Mouse (Mus musculus) limb, embryonic 15.5 days (tissue): ENCODE data around the gene Zfp266. TPM values are rescaled to one million over a fixed set of nuclear protein-coding genes. Genes with fewer than 3 reads are reported as not detected.
A peak's percentile ranks its signal among the peaks of the same experiment; 100 is the strongest.

Experiments
- ATAC-seq: fragments of 200-750 bp; cut with Nextera tagmentation; 2 replicates; pipeline ENCODE4 v1.8.0; 2017; ENCODE audit warnings: low read depth, moderate TSS enrichment; ENCODE audit not compliant: insufficient number of reproducible peaks, low FRiP score, low TSS enrichment
- H3K27ac ChIP-seq: fragments of 300-500 bp; sonication (generic); 2 replicates; pipeline ENCODE4 v1.5.1; 2015; ENCODE audit warnings: moderate library complexity, mild to moderate bottlenecking, inconsistent platforms
- H3K27me3 ChIP-seq: fragments of 300-500 bp; sonication (generic); 2 replicates; pipeline ENCODE4 v1.6.1; 2015; ENCODE audit warnings: inconsistent platforms
- H3K36me3 ChIP-seq: fragments of 300-500 bp; sonication (generic); 2 replicates; pipeline ENCODE4 v1.6.1; 2015; ENCODE audit warnings: inconsistent platforms
- H3K4me1 ChIP-seq: fragments of 300-500 bp; sonication (generic); 2 replicates; pipeline ENCODE4 v1.6.1; 2015; ENCODE audit warnings: inconsistent platforms
- H3K4me2 ChIP-seq: fragments of 300-500 bp; sonication (generic); 2 replicates; pipeline ENCODE4 v1.6.1; 2015; ENCODE audit warnings: mild to moderate bottlenecking, inconsistent platforms
- H3K4me3 ChIP-seq: fragments of 300-500 bp; sonication (generic); 2 replicates; pipeline ENCODE4 v1.5.1; 2015; ENCODE audit warnings: mild to moderate bottlenecking, inconsistent platforms
- H3K9ac ChIP-seq: fragments of 300-500 bp; sonication (generic); 2 replicates; pipeline ENCODE4 v1.6.1; 2015; ENCODE audit warnings: inconsistent platforms
- H3K9me3 ChIP-seq: fragments of 300-500 bp; sonication (generic); 2 replicates; pipeline ENCODE4 v1.6.1; 2016; ENCODE audit warnings: inconsistent platforms
- WGBS: fragments of 180-500 bp; shearing (Covaris S2); methylation state at CpG from one replicate; pipeline ENCODE4 v1.1.7; 2015; 5-methylcytosine and 5-hydroxymethylcytosine counted together
- polyA plus RNA-seq: library from polyadenylated mRNA; unstranded; fragments of >200 nt; fragmentation: Nextera tagmentation; extraction: Ambion mirVana; gene quantifications from 2 replicates; pipeline ENCODE4 v1.2.1, GENCODE M21; 2015

Zfp266 gene
- polyA plus RNA-seq, 1 experiment from 2014 or later = 110 TPM

DNA sequence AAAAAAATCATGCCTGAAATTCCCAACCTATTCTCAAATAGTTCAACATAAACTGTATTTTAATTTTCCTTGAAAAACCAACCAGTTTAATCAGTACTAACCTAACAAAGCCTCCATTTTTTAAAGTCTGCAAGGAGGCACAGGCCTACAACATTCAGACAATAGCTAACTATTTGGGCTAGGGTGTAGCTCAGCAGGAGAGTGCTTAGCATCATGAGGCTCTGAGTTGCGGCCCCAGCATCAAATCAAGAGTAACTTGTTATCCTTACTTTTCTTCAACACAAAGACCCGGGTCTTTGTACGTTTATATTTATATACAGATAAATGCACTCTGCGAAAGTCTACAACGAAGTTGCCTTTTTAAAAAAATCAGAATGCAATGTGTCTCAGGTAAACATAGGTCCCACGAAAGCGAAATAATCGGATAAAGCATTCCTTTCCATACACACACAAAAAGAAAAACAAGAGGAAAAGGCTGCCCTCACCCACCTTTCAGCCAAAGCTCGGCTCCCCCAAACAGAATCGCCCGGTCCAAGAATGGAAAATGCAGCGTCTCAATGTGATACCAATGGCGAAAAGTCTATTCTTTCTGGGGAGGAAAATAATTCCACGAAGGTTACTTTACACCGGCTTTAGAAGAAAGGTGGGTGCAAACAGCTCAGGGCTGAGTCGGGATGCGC, 546 bp downstream of the Zfp266 start:
- peaks cover 18% of the 10 kb centered on the region for H3K4me1 ChIP-seq
- peak overlapping the region; percentile 100 for H3K27ac ChIP-seq
- H3K9me3 ChIP-seq = no peaks in the 10 kb centered on the region
- H3K4me3 ChIP-seq = peak overlapping the region; percentile 80
- under 1% methylated on average over 17 of the region's 17 CpGs for WGBS
- ATAC-seq = no peak
- no peaks in the 10 kb centered on the region for H3K27me3 ChIP-seq
- peaks cover 23% of the 10 kb centered on the region for H3K36me3 ChIP-seq
- H3K4me2 ChIP-seq = peak overlapping the region; percentile 55
- peak overlapping the region; percentile 99 for H3K9ac ChIP-seq

DNA sequence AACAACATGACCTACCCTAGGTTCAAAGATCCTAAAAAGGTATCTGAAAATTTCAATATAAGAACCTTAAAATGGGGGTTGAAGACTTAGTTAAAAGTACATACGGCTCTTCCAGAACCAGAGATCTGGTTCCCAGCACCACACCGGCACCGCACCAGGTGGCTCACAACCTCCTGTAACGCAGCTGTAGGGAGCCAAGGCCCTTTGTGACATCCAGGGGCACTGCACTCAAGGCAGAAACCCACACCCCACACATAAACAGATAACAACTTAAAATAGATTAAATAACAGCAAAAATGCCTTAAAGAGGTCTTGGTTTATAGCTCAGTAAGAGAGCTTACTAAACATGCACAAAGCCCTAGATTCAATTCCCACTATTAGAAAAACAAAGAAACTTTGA, 1.3 kb downstream of the Zfp266 start:
- H3K36me3 ChIP-seq = peaks cover 29% of the 10 kb centered on the region
- no peaks in the 10 kb centered on the region for H3K27me3 ChIP-seq
- H3K4me3 ChIP-seq = peak overlapping the region; percentile 43
- WGBS = 14% methylated on average over 4 of the region's 4 CpGs
- H3K4me2 ChIP-seq = peak overlapping the region; percentile 62
- H3K4me1 ChIP-seq = peaks cover 21% of the 10 kb centered on the region
- H3K27ac ChIP-seq = no peak overlapping the region
- H3K9me3 ChIP-seq = no peaks in the 10 kb centered on the region
- ATAC-seq = no peak
- no peak overlapping the region for H3K9ac ChIP-seq

DNA sequence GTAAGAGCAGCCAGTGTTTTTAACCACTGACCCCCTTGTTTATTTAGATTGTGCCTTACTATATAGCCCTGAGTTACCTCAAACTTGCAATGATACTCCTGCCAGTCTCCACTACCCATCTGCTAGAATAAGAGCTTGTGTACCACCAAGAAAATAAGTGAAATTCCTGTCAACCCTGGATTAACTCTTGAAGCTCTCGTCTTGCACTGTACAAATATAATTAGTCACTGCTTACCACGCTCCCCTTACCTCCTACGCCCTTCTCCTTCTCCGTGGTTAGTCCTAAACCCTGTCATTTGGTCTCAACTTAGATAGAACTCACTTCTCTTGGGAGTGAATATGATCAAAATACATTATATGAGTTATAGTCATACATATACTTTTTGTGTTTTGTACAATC, 2.5 kb downstream of the Zfp266 start:
- no peak overlapping the region for H3K9ac ChIP-seq
- no peak overlapping the region; the same call in 1 of the 2 replicates for H3K4me2 ChIP-seq
- 75% methylated on average over 4 of the region's 4 CpGs for WGBS
- no peak for ATAC-seq
- peaks cover 38% of the 10 kb centered on the region for H3K36me3 ChIP-seq
- H3K4me1 ChIP-seq = peaks cover 32% of the 10 kb centered on the region
- no peak overlapping the region for H3K4me3 ChIP-seq
- no peaks in the 10 kb centered on the region for H3K9me3 ChIP-seq
- H3K27me3 ChIP-seq = no peaks in the 10 kb centered on the region
- no peak overlapping the region for H3K27ac ChIP-seq

DNA sequence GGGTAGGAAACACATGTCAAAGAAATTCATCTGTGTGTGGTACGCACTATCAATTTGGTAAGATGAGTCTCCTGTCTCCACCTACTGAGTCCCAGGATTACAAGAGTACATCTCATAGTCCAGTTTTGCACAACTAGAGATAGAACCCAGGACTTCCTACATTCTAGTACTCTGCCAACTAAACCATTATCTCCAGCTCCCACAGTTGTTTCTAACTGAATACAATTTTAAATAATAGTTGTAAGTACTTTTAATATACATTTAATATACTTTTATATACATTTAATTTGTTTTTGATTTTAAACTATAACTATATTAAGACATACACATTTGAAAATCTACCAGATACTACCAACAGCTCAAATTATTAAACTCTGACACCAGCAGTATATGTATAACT, 3.5 kb downstream of the Zfp266 start:
- Histone ChIP-seq H3K4me3 (no peak overlapping the region), H3K9me3 (no peaks in the 10 kb centered on the region), H3K27ac (no peak overlapping the region), H3K9ac (no peak overlapping the region), H3K4me2 (no peak overlapping the region), H3K27me3 (no peaks in the 10 kb centered on the region), H3K36me3 (peaks cover 46% of the 10 kb centered on the region), H3K4me1 (peaks cover 37% of the 10 kb centered on the region)
- no peak for ATAC-seq
- WGBS = 92% methylated on average over 1 of the region's 1 CpGs

DNA sequence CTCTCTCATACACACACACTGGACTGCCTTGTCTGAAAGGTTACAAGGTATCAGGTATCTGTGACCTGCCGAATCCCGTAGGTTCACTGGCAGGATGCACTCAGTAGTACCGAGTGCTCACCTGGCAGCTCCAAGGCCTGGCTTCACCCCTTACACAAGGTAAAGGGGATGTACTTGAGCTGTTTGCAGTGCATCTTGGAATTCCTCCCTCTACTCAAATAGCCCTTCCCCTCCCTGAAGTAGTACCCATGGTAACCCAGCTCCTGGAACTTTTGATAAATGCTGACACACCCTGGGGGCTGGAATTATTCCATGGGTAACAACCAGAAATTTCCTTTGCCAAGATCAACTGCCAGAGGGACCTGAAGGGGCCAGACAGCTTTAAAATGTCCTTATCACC, 7.2 kb downstream of the Zfp266 start:
- Histone ChIP-seq H3K27me3 (no peaks in the 10 kb centered on the region), H3K9me3 (no peaks in the 10 kb centered on the region), H3K9ac (no peak overlapping the region), H3K27ac (no peak overlapping the region), H3K4me3 (no peak overlapping the region), H3K4me1 (peaks cover 28% of the 10 kb centered on the region; the same call in 1 of the 2 replicates), H3K36me3 (peaks cover 71% of the 10 kb centered on the region), H3K4me2 (no peak overlapping the region)
- no peak for ATAC-seq
- WGBS = 86% methylated on average over 3 of the region's 3 CpGs

DNA sequence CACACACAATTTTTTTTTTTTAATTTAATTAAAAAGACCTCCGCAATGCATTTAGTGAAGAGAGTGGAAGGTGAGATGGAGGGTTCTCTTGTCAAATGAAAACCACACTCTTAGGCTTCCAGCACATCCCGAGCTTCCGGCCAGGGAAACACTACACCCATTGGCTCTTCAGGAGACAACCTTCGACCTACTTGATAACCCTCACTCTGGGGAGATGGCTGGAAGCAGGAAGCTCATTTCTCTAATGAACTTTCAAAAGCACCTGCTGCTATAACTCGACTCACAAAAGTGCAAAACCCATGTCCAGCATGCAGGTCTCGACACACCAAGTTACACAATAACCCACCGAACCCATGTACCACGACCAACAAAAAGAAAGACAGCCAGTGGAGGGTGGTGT, 8.5 kb downstream of the Zfp266 start:
- Histone ChIP-seq H3K9ac (no peak overlapping the region), H3K4me2 (no peak overlapping the region), H3K27me3 (no peaks in the 10 kb centered on the region), H3K9me3 (no peaks in the 10 kb centered on the region), H3K4me3 (no peak overlapping the region), H3K36me3 (peaks cover 65% of the 10 kb centered on the region), H3K27ac (no peak overlapping the region), H3K4me1 (peaks cover 21% of the 10 kb centered on the region; the same call in 1 of the 2 replicates)
- no peak for ATAC-seq
- 86% methylated on average over 8 of the region's 8 CpGs for WGBS

DNA sequence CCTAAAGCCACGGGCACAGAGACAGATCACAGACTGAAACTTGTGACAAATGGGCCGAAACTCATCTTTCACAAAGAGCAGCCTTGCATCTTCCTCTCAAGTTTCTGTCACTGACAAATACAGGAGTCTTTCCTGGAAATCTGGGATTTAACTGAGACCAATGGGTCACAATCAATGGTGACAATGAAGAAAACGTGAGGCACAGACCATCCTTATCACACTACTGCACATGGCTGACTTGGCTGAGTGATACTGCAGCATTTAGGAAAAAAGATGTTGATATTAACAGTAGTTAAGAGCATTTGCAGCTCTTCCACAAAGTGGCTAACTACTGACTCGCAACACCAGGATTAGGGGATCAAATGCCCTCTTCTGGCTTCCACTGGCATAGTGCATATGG, 9.6 kb downstream of the Zfp266 start:
- Histone ChIP-seq H3K4me1 (peaks cover 21% of the 10 kb centered on the region; the same call in 1 of the 2 replicates), H3K27me3 (no peaks in the 10 kb centered on the region), H3K36me3 (peaks cover 66% of the 10 kb centered on the region), H3K4me2 (no peak overlapping the region), H3K9ac (no peak overlapping the region), H3K27ac (no peak overlapping the region), H3K4me3 (no peak overlapping the region), H3K9me3 (no peaks in the 10 kb centered on the region)
- WGBS = 91% methylated on average over 4 of the region's 4 CpGs
- ATAC-seq = no peak

DNA sequence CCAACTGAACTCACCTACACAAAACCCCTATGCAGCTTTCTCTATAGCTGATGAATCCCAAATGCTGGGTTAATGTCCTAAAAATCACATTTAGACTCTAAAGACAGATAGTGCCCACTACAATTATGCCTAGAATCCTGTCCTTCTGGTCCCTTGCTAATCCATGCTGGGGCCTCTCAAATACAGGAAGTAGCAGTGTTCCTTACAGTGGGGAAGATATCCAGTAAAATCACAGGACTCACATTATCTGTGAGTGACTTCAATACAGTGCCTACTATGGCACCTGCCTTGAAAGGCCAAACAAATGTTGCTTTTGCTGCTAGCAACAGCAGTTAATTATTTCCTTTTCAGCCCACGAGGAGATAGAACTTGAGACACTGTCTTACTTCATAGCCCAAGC, 10.9 kb downstream of the Zfp266 start:
- H3K27ac ChIP-seq = no peak overlapping the region
- H3K4me1 ChIP-seq = peaks cover 16% of the 10 kb centered on the region; the same call in 1 of the 2 replicates
- no peak overlapping the region for H3K9ac ChIP-seq
- WGBS = 55% methylated on average over 1 of the region's 1 CpGs
- no peak overlapping the region for H3K4me2 ChIP-seq
- H3K27me3 ChIP-seq = no peaks in the 10 kb centered on the region
- H3K36me3 ChIP-seq = peaks cover 68% of the 10 kb centered on the region
- ATAC-seq = no peak
- no peak overlapping the region for H3K4me3 ChIP-seq
- no peaks in the 10 kb centered on the region for H3K9me3 ChIP-seq

DNA sequence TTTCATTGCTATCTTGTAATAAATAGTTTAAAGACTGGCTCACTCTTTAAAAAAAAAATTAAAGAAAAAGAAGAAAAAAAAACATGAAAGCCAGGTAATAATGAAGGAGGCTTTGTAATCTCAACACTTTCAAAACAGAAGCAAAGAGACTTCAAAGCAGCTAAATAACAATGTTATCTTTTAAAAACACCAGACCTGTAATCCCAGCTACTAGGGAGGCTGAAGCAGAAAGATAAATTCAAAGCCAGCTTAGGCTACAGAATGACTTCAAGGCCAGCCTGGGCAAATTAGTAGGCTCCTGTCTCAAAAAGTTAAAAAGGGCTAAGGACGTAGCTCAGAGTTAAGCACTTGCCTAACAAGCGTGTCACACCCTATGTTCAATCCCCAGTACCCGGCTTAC, 11.5 kb downstream of the Zfp266 start:
- Histone ChIP-seq H3K27ac (no peak overlapping the region), H3K27me3 (no peaks in the 10 kb centered on the region), H3K9ac (no peak overlapping the region), H3K4me2 (no peak overlapping the region), H3K36me3 (peaks cover 70% of the 10 kb centered on the region), H3K4me3 (no peak overlapping the region), H3K9me3 (no peaks in the 10 kb centered on the region), H3K4me1 (peaks cover 13% of the 10 kb centered on the region; the same call in 1 of the 2 replicates)
- no peak for ATAC-seq
- 78% methylated on average over 3 of the region's 3 CpGs for WGBS

DNA sequence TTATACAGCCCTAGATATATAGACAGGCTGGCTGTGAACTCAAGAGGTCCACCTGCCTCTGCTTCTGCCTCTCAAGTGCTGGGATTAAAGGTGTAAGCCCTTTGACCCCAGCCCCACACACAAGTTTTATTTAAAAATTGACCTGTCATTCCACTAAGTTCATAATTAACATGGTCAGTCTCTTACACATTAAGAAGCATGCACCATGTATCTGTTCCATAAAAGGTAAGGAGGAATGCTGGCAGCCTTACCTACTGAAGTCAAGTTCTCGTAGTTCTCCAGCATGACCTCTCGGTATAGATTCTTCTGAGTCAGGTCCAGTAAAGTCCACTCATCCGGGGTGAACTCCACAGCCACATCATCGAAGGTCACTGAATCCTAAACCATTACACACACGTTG, 16.4 kb downstream of the Zfp266 start:
- H3K27ac ChIP-seq = no peak overlapping the region
- no peaks in the 10 kb centered on the region for H3K9me3 ChIP-seq
- H3K4me2 ChIP-seq = no peak overlapping the region
- H3K36me3 ChIP-seq = peaks cover 77% of the 10 kb centered on the region
- no peak overlapping the region for H3K9ac ChIP-seq
- H3K27me3 ChIP-seq = no peaks in the 10 kb centered on the region
- 89% methylated on average over 5 of the region's 5 CpGs for WGBS
- no peaks in the 10 kb centered on the region for H3K4me1 ChIP-seq
- ATAC-seq = no peak
- no peak overlapping the region for H3K4me3 ChIP-seq

DNA sequence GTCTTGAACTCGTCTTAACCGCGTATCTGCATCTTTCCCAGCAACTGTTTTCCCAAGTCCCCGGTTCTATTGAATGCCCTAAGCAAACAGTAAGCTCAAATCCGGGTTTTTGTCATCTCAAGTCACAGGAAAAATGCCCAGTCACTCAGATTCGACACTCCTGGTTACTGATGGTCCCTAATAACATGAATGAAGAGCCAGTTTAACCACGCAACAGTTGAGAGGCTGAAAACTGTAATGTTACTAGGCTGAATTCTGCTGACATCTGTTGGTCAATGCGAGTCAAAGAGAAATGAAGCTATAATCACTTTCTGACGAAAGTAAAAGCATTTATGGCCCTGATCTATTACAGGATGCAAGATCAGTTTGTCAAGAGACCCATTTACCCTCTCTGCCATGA, 27.9 kb downstream of the Zfp266 start:
- Histone ChIP-seq H3K4me1 (peaks cover 17% of the 10 kb centered on the region), H3K36me3 (peaks cover 25% of the 10 kb centered on the region), H3K27ac (peak overlapping the region; percentile 98), H3K4me3 (peak overlapping the region; percentile 84), H3K9ac (peak overlapping the region; percentile 82), H3K4me2 (peak overlapping the region; percentile 61), H3K9me3 (no peaks in the 10 kb centered on the region), H3K27me3 (no peaks in the 10 kb centered on the region)
- no peak for ATAC-seq
- WGBS = 3% methylated on average over 9 of the region's 9 CpGs

DNA sequence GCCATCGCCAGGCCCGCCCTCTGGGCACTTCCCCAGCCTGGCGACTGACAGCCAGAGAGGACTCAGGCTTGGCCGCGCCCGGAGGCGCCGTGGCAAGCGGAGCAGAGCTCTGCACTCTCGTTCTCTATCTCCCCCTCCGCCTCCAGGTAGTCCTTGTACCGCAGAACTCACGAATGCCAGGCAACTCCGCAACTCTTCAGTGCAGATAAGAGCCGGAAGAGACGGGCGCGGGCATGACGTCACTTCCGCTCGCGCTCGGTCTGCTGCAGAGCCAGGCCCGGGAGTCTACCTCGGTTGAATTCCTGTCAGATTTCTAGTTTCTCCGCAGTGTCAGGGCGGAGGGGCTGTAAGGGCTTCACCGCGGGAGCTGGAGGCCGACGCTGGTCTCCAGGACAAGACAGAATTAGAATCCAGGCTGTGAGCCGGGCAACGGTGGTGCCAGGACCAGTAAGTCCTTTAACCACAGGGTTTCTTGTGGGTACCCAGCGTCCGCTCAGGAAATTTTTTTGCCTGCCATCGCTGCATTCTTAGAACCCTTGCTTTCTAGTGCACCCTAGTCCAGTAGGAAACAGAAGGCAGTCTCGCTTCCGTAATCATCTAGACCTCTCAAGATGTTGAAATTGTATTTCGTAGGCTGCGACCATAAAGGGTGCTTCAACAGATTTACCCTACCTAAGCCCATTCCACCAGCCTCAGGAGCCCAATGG, 28.5 kb downstream of the Zfp266 start, which contains the start of gene Zfp426:
Gene Zfp426, minus strand, starts transcription at position 220 of the 707 bp plus-strand sequence.
- Histone ChIP-seq H3K27ac (peak within 1 kb of the TSS; percentile 98), H3K27me3 (no peaks in the 10 kb centered on the region), H3K9ac (peak within 1 kb of the TSS; percentile 82), H3K4me2 (peak within 1 kb of the TSS; percentile 61), H3K4me1 (peaks cover 17% of the 10 kb centered on the region), H3K36me3 (peaks cover 21% of the 10 kb centered on the region), H3K9me3 (no peaks in the 10 kb centered on the region), H3K4me3 (peak within 1 kb of the TSS; percentile 84)
- peak; percentile 89 for ATAC-seq
- 1% methylated on average over 40 of the region's 40 CpGs for WGBS
